Mouse (Mus musculus) liver, embryonic 14.5 days (tissue): ENCODE results near the gene Eif3c.

Source experiments
- CTCF ChIP-seq: IDR thresholded peaks from 2 replicates; pipeline ENCODE4 v1.5.1; 2016; ENCODE audit warnings: antibody characterized with exemption, low read depth, control low read depth
- EP300 ChIP-seq: IDR thresholded peaks from 2 replicates; pipeline ENCODE4 v1.6.1; 2016; ENCODE audit warnings: antibody characterized with exemption, low read depth

- TF ChIP-seq CTCF (no peak), EP300 (no peak)
These were observed 20.6 kb downstream of the Eif3c start for GRCm38 (mm10) chr7:126545631-126546030.
